ENCODE assay signal across 8 mouse cellular contexts in genomic region chr2:27043461-27043860, GRCm38 (mm10). TPM values are rescaled to one million over a fixed set of nuclear protein-coding genes. Genes with fewer than 3 reads are reported as not detected.
DNase-seq lines count a peak whose midpoint lies in the region; ATAC-seq and TF ChIP-seq lines count a peak whose summit lies in the region.

No protein-coding gene starts in this region.

- H3K27me3 ChIP-seq in forebrain, postnatal 0 days (ENCODE audit: insufficient read depth, low read length), result no peaks in the 10 kb centered on the region

- H3K4me3 ChIP-seq in forebrain, postnatal 0 days (ENCODE audit: low read depth, low read length), result no peak overlapping the region
- no peak overlapping the region for H3K4me3 ChIP-seq in layer of hippocampus, adult 2 months

- H3K4me2 ChIP-seq in forebrain, postnatal 0 days (ENCODE audit: low read depth), result no peak overlapping the region

- peak; percentile 91 for TF ChIP-seq CTCF in forebrain, postnatal 0 days (IDR thresholded peaks at IDR 0.05; ENCODE audit: low read depth)
- TF ChIP-seq CTCF in layer of hippocampus, adult 2 months (conservative IDR thresholded peaks at IDR 0.05), result peak; percentile 89

- no peaks in the 10 kb centered on the region for H3K9me3 ChIP-seq in forebrain, postnatal 0 days (ENCODE audit: low read length)

- 22% methylated on average over 3 of the region's 3 CpGs for WGBS in forebrain, postnatal 0 days

- intact Hi-C loops in heart, postnatal 36 days (cut with DNase I), result loop anchor here (1.0 to 2.0 kb wide), 2 partner anchors 83 to 194 kb away; no protein-coding TSS in a partner anchor

- no peak overlapping the region for H3K27ac ChIP-seq in forebrain, postnatal 0 days (ENCODE audit: low read depth, low read length)
- peak overlapping the region; percentile 18; the same call in 1 of the 2 replicates for H3K27ac ChIP-seq in layer of hippocampus, adult 2 months

- H3K4me1 ChIP-seq in forebrain, postnatal 0 days (ENCODE audit: insufficient read depth), result peaks cover 5% of the 10 kb centered on the region; the same call in 1 of the 2 replicates

- ATAC-seq in forebrain, postnatal 0 days, result peak; percentile 95

- DNase-seq in CD4-positive, CD25-positive, alpha-beta regulatory T cell, adult 2 months (ENCODE audit: low read depth, low spot score), result peak; percentile 85
- peak; percentile 69 for DNase-seq in cerebellum, adult 11 months
- DNase-seq in forebrain, postnatal 0 days, result peak; percentile 85
- DNase-seq in heart, postnatal 36 days, result peak; percentile 86 to 88
- peak; percentile 89 for DNase-seq in layer of hippocampus, adult 2 months (ENCODE audit: low spot score in 2 of 2)
- DNase-seq in lung, adult 18-20 months, result peak; percentile 68 to 73
- peak; percentile 78 for DNase-seq in ovary, postnatal 14 days (ENCODE audit: low spot score)
- DNase-seq in thymus, postnatal 0 days (ENCODE audit: low spot score), result peak; percentile 84

- no peaks in the 10 kb centered on the region for H3K36me3 ChIP-seq in forebrain, postnatal 0 days (ENCODE audit: insufficient read depth)

- no peak overlapping the region for H3K9ac ChIP-seq in forebrain, postnatal 0 days

RNA-seq across cellular contexts. Expression of gene Slc2a6, which starts 15.7 kb away (rescaled TPM):
- total RNA-seq in forebrain, postnatal 0 days (2014; rRNA removed), result 16.2 and 16.4 TPM in 2 replicates
- polyA plus RNA-seq in forebrain, postnatal 0 days (2015; fragmentation: Nextera tagmentation; extraction: Ambion mirVana), result 9.6 and 10.5 TPM in 2 replicates
- total RNA-seq in heart, postnatal 36 days (2021), result under 1 TPM in 1 of 2 experiments, not detected in 1; 0.73 TPM
- 10 to 100 TPM; 38.4 to 42.3 TPM for total RNA-seq in layer of hippocampus, adult 2 months (2021)
- 2.6 and 3.1 TPM in 2 replicates for polyA plus RNA-seq in thymus, postnatal 0 days (2015; fragmentation: Nextera tagmentation; extraction: Ambion mirVana)

RNA-seq across cellular contexts. Expression of gene Mymk, which starts 28.5 kb away (rescaled TPM):
- not detected in 2 replicates for total RNA-seq in forebrain, postnatal 0 days (2014; rRNA removed)
- polyA plus RNA-seq in forebrain, postnatal 0 days (2015; fragmentation: Nextera tagmentation; extraction: Ambion mirVana), result 0.12 and 0.15 TPM in 2 replicates
- total RNA-seq in heart, postnatal 36 days (2021), result not detected
- under 1 TPM; 0.51 to 0.71 TPM for total RNA-seq in layer of hippocampus, adult 2 months (2021)
- 1.1 and 1.3 TPM in 2 replicates for polyA plus RNA-seq in thymus, postnatal 0 days (2015; fragmentation: Nextera tagmentation; extraction: Ambion mirVana)

RNA-seq across cellular contexts. Expression of gene Cacfd1, which starts 33.7 kb away (rescaled TPM):
- 42.7 and 48.5 TPM in 2 replicates for total RNA-seq in forebrain, postnatal 0 days (2014; rRNA removed)
- 69.6 and 96.3 TPM in 2 replicates for polyA plus RNA-seq in forebrain, postnatal 0 days (2015; fragmentation: Nextera tagmentation; extraction: Ambion mirVana)
- total RNA-seq in heart, postnatal 36 days (2021), result 10 to 100 TPM; 41.0 to 44.2 TPM
- 10 to 100 TPM; 45.0 to 47.0 TPM for total RNA-seq in layer of hippocampus, adult 2 months (2021)
- polyA plus RNA-seq in thymus, postnatal 0 days (2015; fragmentation: Nextera tagmentation; extraction: Ambion mirVana), result 33.4 and 37.3 TPM in 2 replicates

RNA-seq across cellular contexts. Expression of gene Adamtsl2, which starts 35.7 kb away (rescaled TPM):
- 24.5 and 32.9 TPM in 2 replicates for total RNA-seq in forebrain, postnatal 0 days (2014; rRNA removed)
- polyA plus RNA-seq in forebrain, postnatal 0 days (2015; fragmentation: Nextera tagmentation; extraction: Ambion mirVana), result 12.7 and 14.8 TPM in 2 replicates
- total RNA-seq in heart, postnatal 36 days (2021), result 10 to 100 TPM; 20.3 to 21.4 TPM
- 10 to 100 TPM; 12.8 to 18.1 TPM for total RNA-seq in layer of hippocampus, adult 2 months (2021)
- polyA plus RNA-seq in thymus, postnatal 0 days (2015; fragmentation: Nextera tagmentation; extraction: Ambion mirVana), result 2.0 and 2.1 TPM in 2 replicates
